Mouse (Mus musculus) gastrocnemius, postnatal 25 days (tissue): Measurements from ENCODE around the gene Hoxa10. TPM values are rescaled to one million over a fixed set of nuclear protein-coding genes. Genes with fewer than 3 reads are reported as not detected.

Source experiments
- DNase-seq: peaks from one replicate; pipeline ENCODE4 v3.0.0; 2022
- total RNA-seq, 2 experiments: library from RNA; stranded (reverse); gene quantifications; 1 replicate in 1 of 2; 2 replicates in 1 of 2; pipeline ENCODE4 v1.2.3; 2021

The Hoxa10 gene
- total RNA-seq, 2 experiments from 2014 or later = 14.8 to 18.4 TPM

GRCm38 (mm10) chr6:52219234-52219942 is 21.3 kb downstream of the Hoxa10 start:
- no peak for DNase-seq

GRCm38 (mm10) chr6:52218643-52219215 is 21.9 kb downstream of the Hoxa10 start:
- no peak for DNase-seq

DNA sequence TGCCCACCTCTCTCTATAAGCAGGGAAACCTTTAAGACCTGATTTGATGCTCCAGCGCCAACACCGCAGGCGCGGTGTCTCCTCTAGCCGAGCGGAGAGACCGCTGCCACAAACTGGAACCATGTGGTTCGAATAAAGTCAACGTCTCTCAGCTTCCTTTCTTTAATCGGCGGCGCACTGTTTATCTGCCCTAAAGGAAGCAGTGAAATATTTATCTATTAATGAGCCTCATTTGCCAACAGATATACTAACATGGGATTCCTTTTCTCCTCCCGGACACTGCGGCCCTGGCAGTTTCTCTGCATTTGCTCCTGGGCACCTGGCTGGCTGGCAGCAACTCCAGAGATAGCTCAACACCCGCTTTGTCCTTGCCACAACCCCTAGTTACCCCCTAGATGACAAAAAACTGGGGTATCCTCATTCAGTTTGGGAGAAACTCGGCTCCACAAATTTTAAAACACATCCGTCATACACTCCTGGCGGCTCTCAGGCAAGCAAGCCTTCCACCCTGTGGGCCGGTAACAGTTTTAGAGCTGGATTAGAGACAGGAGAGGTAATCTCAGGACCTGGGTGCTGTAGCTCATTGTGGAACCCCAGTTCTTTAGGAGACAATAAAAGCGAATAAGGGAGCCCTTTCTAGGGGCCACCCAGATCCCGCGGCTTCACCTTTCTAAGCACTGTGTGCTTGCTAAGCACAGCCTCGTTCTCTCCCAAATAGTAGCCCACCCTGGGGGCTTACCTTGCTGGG is 22.6 kb downstream of the Hoxa10 start:
- no peak for DNase-seq

DNA sequence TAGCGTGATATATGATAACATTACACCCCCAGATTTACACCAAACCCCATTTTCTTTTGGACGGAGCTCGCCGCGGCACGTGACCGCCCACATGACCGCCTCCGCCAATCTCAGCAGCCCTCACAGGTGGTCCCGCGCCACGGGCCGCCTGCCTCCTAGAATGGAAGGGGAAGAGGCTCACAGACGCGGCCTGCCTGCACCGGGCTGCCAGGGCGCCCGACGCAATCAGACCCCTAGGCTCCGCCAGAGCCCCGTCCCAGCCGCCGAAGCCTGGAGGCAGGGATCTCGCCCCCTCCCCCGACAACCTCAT is 23.2 kb downstream of the Hoxa10 start:
- peak; percentile 86 for DNase-seq

- DNase-seq = no peak
These were observed 23.8 kb downstream of the Hoxa10 start for GRCm38 (mm10) chr6:52216691-52217458.

DNA sequence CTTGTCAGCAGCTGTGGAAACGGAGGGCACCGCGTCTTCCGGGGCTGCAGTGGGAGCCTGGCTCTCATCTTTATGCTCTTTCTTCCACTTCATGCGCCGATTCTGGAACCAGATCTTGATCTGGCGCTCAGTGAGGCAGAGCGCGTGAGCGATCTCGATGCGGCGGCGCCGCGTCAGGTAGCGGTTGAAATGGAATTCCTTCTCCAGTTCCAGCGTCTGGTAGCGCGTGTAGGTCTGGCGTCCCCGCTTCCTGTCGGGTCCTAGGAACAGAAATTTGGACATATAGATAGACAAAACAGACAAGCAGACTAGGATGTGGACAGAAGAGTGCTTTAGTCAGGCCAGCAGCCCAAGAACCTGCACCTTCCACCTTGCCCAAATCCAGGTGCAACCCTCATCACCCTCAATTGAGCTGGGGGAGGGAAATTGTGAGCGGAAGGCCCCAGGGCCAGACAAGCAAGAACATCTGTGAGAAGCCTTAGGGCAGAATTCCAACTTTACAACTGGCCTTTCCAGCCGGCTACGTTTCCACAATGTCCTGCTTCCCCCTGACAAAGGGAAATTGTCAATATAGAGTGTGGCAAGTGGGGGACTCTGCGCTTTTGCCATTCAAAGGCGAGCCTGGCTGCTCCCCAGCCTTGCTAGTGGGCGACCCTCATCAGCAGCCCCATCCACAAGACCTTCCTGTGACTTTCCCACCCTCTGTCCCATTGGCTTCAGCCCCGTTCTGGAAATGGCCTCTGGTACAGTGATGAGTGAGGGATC is 24.7 kb downstream of the Hoxa10 start:
- no peak for DNase-seq

- no peak for DNase-seq
These were observed 25.6 kb downstream of the Hoxa10 start for GRCm38 (mm10) chr6:52215070-52215469.

GRCm38 (mm10) chr6:52214271-52214670 is 26.4 kb downstream of the Hoxa10 start:
- no peak for DNase-seq

DNA sequence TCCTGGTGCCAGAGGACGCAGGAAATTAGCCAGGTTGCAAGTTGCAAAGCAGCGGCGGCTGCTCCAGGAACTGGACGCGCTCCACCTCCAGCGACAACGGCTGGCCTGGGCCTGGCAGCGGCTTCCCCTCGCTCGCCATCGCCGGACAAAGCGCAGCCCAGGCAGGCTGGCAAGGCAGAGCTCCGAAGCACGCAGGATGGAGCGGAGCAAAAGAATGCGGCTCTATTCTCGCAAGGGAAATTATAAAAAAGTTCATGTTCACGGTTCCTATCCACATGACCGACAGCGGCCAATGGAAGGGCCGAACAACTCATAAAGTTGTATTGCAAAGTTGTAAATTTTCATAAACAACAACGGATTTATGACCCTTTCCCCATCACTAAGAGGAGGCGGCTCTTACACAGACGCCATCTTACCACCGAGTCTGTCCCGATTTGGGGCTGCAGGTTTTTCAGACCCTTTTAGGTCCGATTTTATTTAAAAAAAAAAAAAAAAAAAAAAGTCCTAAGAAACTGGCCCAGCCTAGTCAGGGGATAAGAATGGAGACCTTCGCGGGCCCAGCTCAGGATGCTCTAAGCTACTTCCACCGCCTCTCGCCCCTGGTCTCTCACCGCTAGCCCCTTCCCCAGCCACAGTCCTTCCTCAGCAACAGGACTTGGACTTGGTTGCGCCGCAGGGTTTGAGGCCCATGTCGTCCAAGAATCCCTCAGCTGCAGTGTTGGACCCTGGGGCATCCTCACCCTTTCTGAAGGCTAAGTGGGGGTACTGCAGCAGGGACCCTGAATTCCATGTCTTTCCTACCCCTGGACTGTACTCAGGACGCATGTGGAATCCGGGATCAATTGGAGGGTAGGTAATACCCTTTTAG is 27.3 kb downstream of the Hoxa10 start, which contains the start of the genes Hoxa3 and Gm28308:
Gene Hoxa3 (minus strand): TSS at position 218 of the 868 bp plus-strand sequence.
Gene Gm28308 (minus strand): TSS at position 221 of the 868 bp plus-strand sequence.
- peak; percentile 80 for DNase-seq

- no peak for DNase-seq
These were observed 28.0 kb downstream of the Hoxa10 start for GRCm38 (mm10) chr6:52212556-52213118.

DNA sequence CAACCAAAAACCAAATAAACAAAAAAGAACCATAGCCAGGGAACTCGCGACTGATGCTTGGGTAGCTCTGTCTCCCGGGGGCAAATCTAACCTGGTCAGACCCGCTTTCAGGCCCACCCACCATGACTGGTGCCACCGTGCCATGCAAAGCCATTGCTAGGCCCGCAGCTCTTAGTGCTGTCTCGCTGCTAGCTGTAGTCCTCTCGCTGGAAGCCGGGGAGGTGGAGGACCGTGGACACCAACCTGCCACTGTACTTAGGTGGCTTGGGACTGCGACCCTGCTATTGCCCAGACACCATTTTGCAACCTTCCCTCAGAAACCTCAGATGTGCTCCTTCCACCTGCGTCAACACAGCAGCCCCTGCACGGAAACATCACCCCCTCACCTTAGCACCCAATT is 28.7 kb downstream of the Hoxa10 start:
- no peak for DNase-seq

GRCm38 (mm10) chr6:52211170-52211935 is 29.3 kb downstream of the Hoxa10 start:
- peak; percentile 78 for DNase-seq

DNA sequence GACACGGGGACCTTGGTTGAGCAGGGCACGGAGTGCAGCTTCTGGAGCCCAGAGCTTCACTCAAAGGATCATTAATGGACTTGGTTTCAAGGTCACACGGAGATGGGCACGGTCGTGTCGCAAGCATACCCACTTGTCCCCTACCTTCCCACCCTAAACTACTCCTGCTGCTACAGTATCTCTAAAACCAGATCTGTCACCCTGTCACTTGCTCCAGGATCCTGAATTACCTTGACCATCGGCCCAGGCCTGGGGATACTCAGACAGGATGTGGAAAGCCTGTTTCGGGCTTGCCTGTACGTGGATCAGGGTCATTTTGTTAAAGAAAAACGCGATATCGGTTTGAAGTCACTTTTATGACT is 31.0 kb downstream of the Hoxa10 start:
- no peak for DNase-seq

- DNase-seq = no peak
These were observed 31.6 kb downstream of the Hoxa10 start for GRCm38 (mm10) chr6:52208868-52209684.

DNA sequence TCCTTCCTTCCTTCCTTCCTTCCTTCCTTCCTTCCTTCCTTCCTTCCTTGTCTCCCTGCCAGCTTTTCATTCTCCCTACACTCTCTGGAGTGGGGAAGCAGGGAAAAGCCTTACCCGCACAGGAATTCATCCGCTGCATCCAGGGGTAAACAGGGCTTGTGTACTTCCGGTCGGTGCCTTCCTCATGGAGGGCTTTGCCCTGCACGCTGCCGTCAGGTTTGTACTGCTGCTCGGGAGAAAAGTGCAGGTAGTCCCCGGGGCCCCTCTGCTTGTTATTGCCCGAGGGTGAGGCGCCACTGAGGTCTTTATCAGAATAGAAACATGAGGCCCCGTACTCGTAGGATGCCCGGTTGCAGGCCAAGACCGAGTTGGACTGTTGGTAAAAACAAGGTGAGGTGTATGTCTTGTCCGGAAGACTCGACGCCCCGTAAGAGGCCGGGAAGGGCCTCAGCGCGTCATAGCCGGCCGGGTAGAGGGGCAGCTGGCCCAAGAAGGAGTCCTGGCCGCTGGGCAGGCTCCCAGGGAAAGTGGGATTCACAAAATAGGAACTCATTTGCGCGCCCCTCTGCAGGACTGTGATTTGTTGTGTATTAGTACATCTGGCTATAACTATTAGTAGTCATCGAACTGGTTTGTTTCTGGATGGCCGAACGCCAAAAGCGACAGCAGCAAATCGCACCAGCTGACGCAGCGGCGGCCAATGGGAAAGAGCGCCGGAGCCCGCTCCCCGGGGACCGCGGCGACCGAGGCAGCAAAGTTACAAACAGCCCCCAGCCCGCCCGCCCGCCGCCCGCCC is 32.4 kb downstream of the Hoxa10 start, which contains the start of gene Hoxa6:
Gene Hoxa6 (minus strand): TSS at position 651 of the 796 bp plus-strand sequence.
- DNase-seq = no peak

DNA sequence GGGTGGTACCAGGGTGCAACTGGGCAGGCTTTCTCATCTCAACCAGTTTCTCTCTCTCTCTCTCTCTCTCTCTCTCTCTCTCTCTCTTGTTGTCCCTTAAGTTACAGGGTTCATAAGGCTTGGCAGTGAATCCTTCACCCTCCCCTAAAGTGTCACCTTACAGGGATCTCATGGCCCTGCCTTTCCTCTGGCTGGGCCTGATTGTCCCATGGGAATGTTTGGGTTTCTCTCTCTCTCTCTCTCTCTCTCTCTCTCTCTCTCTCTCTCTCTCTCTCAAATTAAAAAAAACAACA is 33.0 kb downstream of the Hoxa10 start:
- no peak for DNase-seq

DNA sequence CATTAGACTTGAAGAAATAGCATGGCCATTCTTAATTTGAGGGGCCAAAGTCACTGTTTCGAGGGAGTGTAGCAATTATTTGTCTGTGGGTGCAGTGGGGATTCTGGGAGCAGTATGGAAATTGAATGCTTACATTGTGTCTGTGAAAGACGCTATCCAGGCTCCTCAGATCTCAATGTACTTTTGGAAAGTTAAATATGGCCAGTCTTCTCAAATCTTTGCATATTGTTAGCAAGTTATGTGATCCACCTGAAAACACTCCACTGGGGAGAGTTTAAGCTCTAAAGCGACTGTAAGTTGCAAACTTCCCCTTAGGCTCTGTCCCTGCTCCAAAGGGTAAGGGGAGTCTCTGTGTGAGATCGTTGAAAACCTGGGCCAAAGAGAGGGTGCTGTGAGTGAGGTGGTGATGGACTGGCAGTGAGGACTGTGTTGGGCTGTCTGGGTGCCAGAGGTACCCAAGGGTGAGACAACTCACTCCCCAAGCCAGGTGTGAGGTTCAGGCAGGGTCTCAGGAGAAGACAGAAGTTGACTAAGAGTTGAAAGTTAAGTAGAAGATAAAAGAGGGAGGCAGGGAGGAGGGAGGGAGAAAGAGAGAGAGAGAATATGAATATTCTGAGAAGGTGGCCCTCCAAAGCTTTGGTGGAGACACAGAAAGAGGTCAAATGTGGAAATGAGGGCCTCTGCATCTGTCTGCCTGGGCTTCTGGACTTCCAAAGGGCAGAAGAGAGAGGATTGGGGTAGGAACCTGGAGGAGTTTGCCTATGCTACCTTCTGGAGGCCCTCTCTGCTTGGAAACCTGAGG is 33.6 kb downstream of the Hoxa10 start:
- no peak for DNase-seq
